Mouse (Mus musculus) CH12.LX (cell line): ENCODE measurements at regions not wholly inside any gene's neighbourhood (a gene's known extent, or its start where the extent isn't known, plus 50 kb on each side); places are given as distances from the start of the nearest gene placed in this dataset.

Experiments
- CHD2 ChIP-seq: IDR thresholded peaks from 2 replicates; pipeline ENCODE4 v1.6.1; 2011; ENCODE audit warnings: low read length, improper control_type of control experiment
- CTCF ChIP-seq, 2 experiments: IDR thresholded peaks in 1 of 2; conservative IDR thresholded peaks in 1 of 2; 2 replicates each; pipeline ENCODE4 v1.5.1; 2011 to 2012; ENCODE audit warnings: low read depth in 2 of 2, low read length in 2 of 2, improper control_type of control experiment in 1 of 2, inconsistent platforms in 1 of 2, mild to moderate bottlenecking in 1 of 2, moderate library complexity in 1 of 2
- EP300 ChIP-seq: IDR thresholded peaks from 2 replicates; pipeline ENCODE4 v1.6.1; 2011; ENCODE audit warnings: low read length, improper control_type of control experiment
- JUN ChIP-seq: IDR thresholded peaks from 2 replicates; pipeline ENCODE4 v1.6.1; 2011; ENCODE audit warnings: low read depth, mild to moderate bottlenecking, low read length, improper control_type of control experiment, moderate library complexity; ENCODE audit not compliant: insufficient read depth
- MEF2A ChIP-seq: IDR thresholded peaks from 2 replicates; pipeline ENCODE4 v1.6.1; 2014; ENCODE audit warnings: low read depth, mild to moderate bottlenecking, inconsistent platforms, low read length, improper control_type of control experiment, borderline replicate concordance
- NRF1 ChIP-seq: IDR thresholded peaks from 2 replicates; pipeline ENCODE4 v1.6.1; 2014; ENCODE audit warnings: low read depth, mild to moderate bottlenecking, inconsistent platforms, low read length, improper control_type of control experiment, moderate library complexity
- PAX5 ChIP-seq: IDR thresholded peaks from 2 replicates; pipeline ENCODE4 v1.6.1; 2012; ENCODE audit warnings: low read length, inconsistent platforms, mixed read lengths
- RAD21 ChIP-seq: IDR thresholded peaks from 2 replicates; pipeline ENCODE4 v1.6.1; 2011; ENCODE audit warnings: low read depth, mild to moderate bottlenecking, low read length, improper control_type of control experiment, moderate library complexity
- UBTF ChIP-seq: IDR thresholded peaks from 2 replicates; pipeline ENCODE4 v1.6.1; 2012; ENCODE audit warnings: low read depth, mild to moderate bottlenecking, inconsistent platforms, low read length, improper control_type of control experiment, moderate library complexity
- USF1 ChIP-seq: IDR thresholded peaks from 2 replicates; pipeline ENCODE4 v1.6.1; 2014; ENCODE audit warnings: low read depth, mild to moderate bottlenecking, inconsistent platforms, low read length, improper control_type of control experiment
- ZKSCAN1 ChIP-seq: IDR thresholded peaks from 2 replicates; pipeline ENCODE4 v1.6.1; 2012; ENCODE audit warnings: low read depth, inconsistent platforms, low read length, improper control_type of control experiment, borderline replicate concordance
- ZNF384 ChIP-seq: IDR thresholded peaks from 2 replicates; pipeline ENCODE4 v1.6.1; 2012; ENCODE audit warnings: low read depth, low read length, improper control_type of control experiment, inconsistent platforms

GRCm38 (mm10) chr11:31477763-31478162 is 107.9 kb upstream of the Stc2 start:
- TF ChIP-seq CTCF (conservative IDR thresholded peaks at IDR 0.05 in 1 of 2, IDR thresholded peaks at IDR 0.05 in 1 of 2; ENCODE audit: low read depth in 2 of 2, low read length in 2 of 2) (no peak), EP300 (no peak), RAD21 (no peak), ZKSCAN1 (no peak), MEF2A (no peak), ZNF384 (no peak), UBTF (no peak), CHD2 (no peak), JUN (no peak), NRF1 (no peak), PAX5 (no peak), USF1 (no peak)
